Mouse (Mus musculus): Measurements from ENCODE around the gene Tnks2. TPM values are rescaled to one million over a fixed set of nuclear protein-coding genes. Genes with fewer than 3 reads are reported as not detected.
A peak's percentile ranks its signal among the peaks of the same experiment; 100 is the strongest.
"Not testable (repeated sequence)": the region's sequence is repeated elsewhere in the genome, so short reads cannot be mapped to it uniquely, and the experiment has no call there.

The Tnks2 gene
- total RNA-seq (2021), result 100 to 1,000 TPM; 130 to 156 TPM
- long read RNA-seq, experiment 1, full-length matches to known transcripts, result 80 of 166 reads
- long read RNA-seq, experiment 1, partial matches to known transcripts, result 24 of 166 reads
- long read RNA-seq, experiment 1, other reads (novel, unspliced or antisense), result 62 of 166 reads
- long read RNA-seq, experiment 2, full-length matches to known transcripts, result 42 of 109 reads
- long read RNA-seq, experiment 2, partial matches to known transcripts, result 23 of 109 reads
- long read RNA-seq, experiment 2, other reads (novel, unspliced or antisense), result 44 of 109 reads

DNA sequence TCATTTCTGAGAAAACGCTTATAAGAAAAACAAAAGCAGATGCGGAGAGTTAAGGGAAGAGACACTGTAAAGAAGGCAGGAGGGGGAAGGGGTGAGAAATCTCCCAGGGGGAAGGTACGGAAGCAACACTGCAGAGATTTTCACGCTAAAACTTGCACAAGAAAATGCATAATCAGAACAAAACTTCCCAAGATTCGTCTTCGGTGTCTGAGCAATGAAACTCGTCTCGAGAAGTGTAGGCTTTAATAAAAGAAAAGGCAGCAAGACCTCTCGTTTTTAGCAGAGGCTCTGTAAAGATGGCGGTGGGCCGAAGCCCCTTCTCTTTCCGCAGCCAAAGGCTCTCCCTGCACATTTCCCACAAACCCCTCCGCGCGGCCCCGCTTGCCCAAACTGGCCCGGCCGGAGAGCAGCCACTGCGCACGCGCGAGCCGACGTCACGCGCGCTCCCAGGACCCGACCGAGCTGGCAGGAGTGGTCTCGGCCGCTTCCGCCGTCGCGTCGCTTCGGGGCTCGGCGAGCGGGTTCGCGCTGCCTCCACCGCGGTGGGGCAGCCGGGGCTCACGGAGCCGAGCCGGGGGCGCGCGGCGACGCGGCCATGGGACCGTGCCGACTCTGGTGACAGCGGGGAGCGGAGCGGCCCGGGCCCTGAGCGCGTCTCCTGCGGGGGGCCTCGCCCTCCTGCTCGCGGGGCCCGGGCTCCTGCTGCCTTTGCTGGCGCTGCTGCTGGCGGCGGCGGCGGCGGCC lies at the start of gene Tnks2:
Gene Tnks2, plus strand, starts transcription at position 445 of the 744 bp plus-strand sequence.
- peak; percentile 97 for DNase-seq

DNA sequence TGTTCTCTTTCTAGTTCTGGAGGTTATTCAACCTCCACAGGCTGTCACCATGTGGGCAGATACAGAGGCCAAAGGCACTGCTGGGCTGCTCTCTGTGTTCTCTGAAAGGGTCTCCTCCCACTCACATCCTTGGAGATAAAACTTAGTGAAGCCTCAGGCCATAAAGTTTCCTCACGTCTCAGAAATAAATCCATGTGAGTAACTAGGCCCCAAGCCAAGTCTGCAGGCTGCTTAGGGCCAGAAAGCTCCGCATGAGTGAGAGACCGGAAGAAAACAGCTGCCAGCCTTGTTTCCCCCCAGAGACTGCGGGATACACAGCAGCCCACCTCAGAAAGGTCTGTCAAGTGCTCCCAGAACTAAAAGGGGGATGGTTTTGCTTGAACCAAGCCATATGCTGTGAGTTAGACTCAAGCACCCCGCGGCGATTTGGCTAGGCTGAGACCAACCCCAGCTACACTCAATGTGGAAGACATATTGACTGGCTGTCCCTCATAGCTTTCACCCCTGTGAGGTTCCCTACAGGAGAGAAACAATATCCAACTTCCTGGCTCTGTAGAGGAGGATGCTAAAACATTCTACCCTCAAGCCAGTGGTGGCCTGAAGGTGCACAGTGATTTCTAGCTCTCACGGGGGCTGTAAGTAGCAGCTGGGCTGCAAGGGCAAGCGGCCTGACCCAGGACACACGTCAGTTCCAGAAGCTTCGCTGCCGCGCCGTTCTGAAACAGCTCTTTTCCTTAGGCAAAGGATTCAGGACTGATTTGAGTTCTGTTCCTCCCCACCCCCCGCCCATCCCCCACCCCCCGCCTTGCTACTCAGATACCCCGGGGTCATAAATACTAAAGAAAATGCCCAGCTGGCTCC lies 43.9 kb upstream of the Tnks2 start:
- DNase-seq, result peak; percentile 32

DNA sequence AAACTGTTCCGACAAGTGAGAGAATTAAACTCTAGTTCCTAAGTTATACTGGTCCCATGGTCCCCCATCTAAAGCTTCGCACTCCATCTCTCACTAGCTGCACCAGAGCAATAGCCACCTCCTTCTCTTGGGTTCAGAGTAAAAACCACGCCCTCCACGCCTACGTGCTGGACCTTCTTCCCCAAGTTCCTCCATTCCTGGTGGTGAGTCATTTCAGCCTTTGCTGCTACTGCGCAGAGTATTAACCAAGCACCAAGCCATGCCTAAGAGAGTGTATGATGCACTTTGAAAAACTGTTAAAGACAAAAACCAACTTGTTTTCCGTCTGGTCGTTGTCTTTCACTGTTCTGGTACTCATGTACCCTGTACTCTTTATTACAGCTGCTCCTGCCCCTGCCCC lies 41.4 kb upstream of the Tnks2 start:
- no peak for DNase-seq

DNA sequence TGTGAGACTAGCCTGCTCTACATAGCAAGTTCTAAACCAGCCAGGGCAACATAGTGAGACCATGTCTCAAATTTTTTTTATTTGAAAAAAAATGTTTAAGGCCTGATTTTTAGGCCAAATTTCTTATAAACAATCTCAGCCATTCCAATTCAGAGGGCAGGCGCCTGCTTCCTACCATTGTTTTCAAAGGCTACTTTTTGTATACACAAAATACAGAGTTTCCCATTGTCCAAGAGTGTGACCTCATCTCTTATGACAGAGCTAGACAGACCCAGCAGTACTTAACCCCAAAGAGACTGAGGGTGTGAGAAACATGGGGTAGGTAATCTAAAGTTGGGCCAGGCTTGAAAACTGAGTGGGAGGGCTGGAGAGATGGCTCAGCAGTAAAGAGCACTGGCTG lies 40.6 kb upstream of the Tnks2 start:
- DNase-seq, result no peak

DNA sequence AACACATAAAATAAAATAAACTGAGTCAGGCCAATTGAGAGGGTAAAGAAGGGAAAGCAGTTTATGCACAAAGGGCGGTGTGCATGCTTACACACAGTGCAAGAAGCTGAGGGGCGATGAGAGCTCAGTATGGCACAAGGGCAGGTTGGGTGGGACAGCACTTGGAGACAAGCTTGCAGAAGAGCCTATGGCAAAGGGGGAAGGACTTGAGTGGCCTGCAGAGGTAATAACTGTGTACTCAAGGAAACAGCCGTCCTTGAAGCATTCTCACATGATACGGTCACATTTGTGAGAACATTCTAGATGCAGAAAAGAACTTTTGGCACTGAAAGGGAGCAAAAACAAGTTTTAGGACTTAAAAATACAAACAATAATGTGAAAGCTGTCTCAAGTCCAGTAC lies 40.0 kb upstream of the Tnks2 start:
- DNase-seq, result no peak

DNA sequence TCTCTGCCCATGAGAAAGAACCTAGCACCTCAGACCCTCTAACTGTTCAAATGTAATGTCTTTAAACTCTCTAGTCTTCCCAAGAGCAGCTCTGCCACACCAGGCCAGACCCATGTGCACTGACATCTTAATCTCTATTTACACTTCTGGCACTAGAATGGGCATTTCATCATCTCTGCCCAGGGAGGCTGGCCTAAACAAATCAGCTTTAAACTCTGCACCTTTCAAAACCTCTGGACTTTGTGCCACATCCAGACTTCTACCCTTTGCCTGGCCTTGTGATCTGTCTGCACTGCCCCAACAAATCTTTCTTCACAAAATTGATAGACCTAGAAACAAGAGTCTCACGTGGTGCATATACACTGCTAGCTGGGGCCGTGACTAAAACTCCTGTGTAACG lies 38.8 kb upstream of the Tnks2 start:
- no peak for DNase-seq

DNA sequence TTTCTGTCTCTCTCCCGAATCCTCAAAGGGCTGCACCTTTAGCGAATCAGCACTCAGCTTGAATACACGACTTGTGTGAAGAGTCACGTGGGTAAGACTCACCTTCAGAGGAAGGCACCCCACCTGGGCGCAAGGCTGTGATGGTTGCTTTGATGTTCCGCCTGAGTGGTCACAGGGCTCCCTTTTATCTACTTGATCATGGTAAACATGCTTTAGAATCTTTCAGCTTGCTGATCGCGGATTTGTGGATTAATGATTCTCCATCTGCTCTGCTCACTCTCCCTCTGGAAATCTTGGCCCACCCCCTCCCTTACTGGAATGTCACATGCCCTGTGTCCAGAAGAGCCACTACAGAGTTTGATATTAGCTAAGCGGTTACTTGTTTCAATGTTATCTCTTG lies 37.1 kb upstream of the Tnks2 start:
- no peak for DNase-seq

DNA sequence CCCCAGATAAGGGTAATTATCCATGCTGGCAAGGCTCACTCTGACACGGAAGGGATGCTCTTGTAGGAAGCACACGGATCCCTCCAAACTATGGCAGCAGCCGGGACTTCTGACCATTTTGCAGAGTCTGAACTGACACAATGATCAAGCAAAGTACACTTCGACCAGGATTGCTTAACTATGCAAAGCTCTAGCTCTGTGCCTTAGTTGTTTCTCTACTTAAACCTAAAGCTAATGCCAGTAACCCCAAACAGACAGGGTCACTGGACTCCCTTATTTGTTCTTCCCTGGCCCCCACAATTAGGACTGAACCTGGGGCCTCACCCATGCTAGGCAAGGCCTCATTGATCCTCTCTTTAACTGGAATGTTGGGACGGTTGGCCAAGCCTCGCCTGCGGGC lies 33.7 kb upstream of the Tnks2 start:
- DNase-seq, result no peak

DNA sequence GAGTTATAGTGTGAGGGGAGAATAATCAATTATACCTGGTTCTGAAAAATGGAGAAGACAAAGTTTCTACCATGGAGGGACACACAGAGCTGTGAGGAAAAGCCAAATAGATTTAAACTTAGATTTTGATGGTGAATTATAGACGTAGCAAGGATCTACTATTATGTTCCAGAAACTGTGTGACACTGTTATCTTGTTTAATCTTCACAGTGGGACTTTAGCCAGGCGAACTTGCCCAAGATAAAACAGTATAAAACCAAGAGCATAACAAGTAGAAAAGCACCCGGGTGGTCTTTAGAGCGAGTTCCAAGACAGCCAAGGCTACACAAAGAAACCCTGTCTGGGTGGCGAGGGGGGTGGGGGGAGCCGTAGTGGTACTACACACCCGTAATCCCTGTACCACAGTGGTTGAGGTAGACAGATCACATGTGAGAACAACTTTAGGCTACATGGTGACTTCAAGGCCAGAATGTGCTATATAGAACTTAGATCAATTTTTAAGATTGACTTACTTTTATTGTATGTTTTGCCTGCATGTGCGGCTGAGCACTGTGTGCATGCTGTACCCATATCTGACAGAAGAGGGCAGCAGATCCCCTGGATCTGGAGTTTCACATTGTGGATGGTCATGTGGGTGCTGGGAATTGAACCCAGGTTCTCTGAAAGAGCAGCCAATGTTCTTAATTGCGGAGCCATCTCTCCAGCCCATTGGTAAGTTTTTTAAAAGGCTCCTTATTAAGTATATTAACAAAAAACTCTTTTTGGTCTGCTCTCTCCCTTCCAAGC lies 32.0 kb upstream of the Tnks2 start:
- no peak for DNase-seq

DNA sequence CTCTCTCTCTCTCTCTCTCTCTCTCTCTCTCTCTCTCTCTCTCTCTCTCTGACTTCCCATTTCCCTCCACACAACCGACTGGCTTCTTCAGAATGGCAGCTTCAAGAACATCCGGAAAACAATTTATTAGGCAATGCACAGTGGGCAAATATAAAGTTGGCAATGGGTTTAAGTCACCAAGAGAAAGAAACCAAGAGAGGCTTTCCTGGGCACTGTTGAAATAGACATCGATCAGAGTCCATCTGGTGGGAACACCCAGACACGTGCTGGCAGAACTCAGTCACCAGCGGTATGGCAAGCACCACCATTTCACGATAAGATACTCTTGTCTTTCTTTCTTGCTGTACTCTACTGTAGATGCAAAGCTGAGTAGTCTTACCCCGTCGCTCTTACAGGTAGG lies 30.6 kb upstream of the Tnks2 start:
- no peak for DNase-seq

DNA sequence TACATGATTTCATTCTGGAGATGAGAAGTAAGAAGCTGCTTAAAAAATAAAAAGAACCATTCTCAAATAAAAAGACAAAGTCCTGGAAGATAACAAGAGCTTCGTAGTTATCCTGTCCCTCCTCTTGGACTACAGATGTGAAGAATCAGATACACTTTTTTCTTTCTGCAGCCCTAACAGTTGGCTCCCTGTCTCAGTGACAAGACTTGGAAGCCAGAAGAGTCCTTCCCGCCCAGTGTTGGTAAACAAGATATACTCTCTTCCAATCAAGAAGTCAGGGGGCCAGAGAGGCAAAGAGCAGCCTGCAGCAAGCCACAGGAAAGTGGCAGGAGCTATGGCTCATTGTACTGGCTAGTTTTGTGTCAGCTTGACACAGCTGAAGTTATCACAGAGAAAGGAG lies 27.2 kb upstream of the Tnks2 start:
- DNase-seq, result no peak

DNA sequence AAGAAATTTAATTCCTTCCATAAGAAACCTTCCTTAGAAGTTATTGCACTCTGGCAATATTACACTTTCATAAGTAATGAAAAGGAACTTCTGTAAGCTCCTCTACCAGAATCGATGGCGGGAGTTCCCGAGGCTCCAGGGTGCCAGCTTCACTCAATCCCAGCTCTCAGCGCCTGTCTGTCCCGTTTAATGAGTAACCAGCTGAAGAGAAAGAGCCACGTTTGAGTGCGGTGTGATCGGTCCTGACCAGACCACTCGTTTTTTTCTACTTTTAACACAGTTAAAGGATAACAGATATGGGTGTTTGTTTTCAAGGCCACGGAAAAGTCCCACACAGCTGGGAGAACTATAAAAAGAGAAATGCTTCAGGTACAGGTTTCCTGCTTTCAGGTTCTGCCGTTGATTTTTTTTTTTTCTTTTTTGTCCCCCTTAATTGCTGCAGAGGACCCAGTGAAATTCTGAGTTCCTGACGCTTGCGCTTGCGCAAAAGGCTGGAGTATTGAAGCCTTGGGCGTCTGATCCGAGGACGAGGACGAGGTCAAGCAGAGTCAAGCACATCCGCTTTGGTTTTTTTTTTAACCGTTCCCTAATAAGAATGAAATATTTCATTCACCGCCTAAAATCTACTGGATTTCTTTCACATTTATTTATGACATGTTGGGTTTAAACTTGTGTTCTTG lies 25.5 kb upstream of the Tnks2 start:
- no peak for DNase-seq

DNA sequence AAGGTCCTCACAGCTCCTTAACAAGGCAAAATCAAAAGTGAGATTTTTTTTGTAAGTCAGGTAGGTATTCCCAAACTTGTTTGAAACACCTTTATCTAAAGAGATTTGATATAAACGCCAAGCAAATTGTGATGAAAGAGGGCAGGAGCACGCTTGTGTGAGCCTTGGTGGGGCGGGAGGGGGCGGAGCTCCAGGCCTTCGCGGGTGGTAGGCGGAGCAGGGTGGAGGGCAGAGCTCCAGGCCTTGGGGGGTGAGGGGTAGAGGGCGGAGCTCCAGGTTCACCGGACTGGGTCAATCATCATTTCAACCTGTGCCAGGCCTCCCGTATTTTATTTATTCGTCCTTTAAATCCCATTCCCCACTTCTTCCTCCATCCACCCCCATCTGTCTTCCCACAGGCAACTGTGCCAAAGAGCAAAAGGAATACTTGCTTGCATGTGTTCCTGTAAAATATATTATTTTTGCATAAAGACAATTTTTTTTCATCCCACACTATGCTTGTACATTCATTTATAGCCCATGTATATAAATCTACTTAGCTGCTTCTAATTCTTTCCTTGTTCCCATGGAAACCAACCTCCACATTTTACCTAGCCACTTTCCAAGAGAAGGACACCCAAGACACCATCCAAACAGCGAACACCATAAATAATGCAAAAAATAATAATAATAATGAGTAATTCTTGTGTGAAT lies 24.4 kb upstream of the Tnks2 start:
- no peak for DNase-seq

DNA sequence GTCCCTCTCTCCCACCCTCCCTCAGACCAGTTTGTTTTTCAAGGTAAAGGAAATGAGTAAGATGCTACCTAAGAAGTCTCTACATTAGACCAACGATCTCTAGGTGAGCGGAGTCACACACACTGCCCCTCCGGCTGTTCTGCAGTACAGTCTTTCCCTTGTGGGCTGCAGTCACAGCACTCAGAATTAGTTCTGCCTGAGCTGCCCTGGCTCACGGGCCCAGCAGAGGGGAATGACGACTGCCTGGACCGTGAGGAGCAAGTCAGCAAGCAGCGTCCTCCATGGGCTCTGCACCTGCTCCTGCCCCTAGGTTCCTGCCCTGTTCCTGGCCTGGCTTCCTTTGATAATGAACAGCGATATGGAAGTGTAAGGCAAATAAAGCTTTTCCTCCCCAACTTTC lies 22.0 kb upstream of the Tnks2 start:
- DNase-seq, result no peak

DNA sequence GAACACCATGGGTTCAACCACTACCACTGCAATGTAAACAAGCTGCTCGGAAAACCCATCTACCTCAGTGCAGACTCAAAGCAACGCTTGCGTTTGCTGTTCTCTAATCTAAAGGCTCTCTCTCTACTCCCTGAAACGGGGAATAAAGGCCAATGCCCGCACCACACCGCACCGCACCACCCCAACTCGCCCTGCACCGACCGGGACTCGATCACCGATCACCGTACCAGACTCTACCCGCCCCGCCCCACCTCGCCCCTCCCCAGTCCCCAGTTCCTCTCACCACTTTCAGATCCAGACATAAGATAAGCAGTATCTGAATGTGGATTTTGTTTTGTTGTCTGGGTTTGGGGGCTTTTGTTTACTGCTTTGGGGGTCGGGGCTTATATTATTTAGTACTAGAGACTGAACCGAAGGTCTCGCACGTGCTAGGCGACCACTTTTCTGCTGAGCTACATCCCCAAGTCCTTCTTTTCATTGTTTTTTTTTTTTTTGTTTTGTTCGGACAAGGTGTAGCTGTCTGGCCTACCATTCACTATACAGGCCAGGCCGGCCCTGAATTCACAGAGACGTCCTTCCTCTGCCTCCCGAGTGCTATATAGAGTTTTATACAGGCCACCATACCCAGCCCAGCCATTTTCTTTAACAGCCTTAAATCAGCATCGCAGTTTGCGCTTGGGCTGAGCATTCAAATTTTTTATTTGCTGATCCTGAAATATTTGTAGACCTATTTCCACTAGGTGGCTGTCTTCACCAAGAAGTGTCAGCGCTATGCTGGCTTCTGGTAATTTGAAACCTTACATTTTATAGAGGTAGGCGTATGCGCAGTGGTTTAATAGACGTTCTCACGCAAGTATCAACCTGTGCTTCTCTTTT lies 18.4 kb upstream of the Tnks2 start:
- no peak for DNase-seq

DNA sequence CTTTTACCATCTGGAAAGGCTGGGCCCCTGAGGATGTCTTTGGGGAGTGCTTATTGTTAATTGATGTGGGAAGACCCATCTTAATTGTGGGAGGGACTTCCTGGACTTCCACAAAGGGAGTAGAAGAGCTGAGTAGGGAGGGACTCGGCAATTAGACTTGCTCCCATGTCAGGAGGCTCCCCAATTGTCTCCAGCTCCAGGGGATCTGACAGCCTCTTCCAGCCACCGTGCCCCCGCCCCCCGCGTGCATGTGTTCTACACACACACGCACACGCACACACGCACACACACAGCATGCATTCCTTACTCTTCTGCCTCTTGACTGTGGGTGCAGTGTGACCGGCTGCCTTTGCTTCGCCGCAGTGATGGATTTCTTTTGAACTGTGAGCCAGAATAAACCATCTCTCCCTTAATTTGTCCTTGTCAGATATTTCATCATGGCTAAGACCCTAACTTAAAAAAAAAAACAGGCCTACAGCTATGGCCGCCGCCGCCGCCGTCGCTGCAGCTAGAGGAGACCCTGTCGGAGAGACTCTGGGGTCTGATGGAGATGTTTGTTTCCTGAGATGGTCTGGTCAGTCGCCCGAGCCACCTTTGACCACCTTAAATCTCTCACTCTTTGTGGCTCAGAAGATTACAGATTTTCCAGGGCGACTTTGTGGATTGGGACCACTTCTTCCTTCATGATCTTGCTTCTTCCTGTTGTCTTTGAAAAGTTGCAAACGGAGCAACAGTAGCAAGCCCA lies 15.7 kb upstream of the Tnks2 start:
- peak; percentile 25 for DNase-seq

DNA sequence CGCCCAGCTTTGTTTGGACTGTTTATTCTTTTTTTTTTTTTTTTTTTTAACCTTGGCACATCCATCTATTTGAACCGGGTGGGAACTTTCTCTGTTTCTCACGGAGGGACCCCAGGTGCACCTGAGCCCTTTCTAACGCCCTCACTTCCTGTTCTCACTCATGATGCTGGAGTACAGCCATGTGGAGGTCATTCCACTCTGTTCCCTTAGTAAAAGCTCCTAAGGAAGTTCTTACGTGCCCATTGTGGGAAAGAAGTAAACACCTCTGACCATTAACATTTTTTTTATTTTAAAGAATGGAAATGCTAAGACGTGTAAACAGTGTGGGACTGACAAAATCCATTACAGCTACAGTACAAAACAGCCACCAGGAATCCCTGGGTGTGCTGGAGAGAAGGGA lies 14.8 kb upstream of the Tnks2 start:
- no peak for DNase-seq

DNA sequence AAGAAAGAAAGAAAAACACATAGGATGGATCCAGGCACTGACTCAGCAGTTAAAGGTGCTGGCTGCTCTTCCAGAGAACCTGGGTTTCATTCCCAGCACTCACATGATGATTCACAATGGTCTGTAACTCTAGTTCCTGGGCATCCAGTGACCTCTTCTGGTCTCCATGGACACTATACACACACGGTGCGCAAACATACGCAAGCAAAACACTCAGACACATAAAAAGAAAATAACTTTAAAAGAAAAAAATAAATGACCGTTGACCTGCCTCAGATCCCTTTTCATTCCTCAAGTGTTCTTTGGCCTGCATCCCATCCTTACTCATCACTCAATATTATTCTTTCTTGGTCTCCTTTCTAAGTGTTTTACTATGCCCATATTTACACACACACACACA lies 13.6 kb upstream of the Tnks2 start:
- DNase-seq, result no peak

DNA sequence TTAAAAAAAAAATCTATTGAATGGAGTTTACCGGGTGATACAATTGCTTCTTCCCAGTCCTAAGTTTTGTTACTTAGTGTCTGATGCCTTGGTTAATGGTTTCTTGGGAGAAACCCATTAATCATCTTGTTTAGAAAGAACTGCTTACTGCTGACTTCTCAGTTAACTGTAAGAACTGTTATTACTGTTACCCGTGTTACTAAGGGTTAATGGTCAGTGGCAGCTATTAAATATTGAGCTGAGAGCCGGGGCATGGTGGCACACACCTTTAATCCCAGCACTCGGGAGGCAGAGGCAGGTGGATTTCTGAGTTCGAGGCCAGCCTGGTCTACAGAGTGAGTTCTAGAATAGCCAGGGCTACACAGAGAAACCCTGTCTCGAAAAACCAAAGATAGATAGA lies 12.7 kb upstream of the Tnks2 start:
- not testable (repeated sequence) for DNase-seq

All from gastrocnemius, postnatal 10 days (tissue).